Mouse (Mus musculus) mesoderm, embryonic 11.5 days (tissue): Measurements from ENCODE around the gene Phyhipl.
A peak's percentile ranks its signal among the peaks of the same experiment; 100 is the strongest.

Experiments
- DNase-seq: peaks from one replicate; pipeline ENCODE4 v3.0.0-alpha.2; 2012; ENCODE audit warnings: low read depth, low spot score

Gene Phyhipl

DNA sequence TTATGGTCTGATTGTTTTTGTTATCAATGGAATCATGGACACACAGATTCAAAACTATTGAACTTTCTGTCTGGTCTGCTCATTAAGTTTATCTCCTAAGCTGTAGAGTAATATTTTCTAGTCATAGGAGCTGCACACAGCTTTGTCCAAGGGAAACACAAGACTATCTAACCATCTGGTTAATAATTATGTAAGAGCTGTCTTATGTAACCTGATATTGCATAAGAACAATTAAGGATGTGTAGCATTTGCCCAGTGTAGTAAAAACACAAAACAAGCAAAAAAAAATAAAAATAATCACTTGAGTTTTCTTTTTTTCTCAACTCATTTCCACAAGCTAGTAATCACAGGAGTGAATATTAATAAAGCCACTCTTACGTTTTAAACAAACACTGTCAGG, 20.5 kb downstream of the Phyhipl start:
- DNase-seq, result no peak

DNA sequence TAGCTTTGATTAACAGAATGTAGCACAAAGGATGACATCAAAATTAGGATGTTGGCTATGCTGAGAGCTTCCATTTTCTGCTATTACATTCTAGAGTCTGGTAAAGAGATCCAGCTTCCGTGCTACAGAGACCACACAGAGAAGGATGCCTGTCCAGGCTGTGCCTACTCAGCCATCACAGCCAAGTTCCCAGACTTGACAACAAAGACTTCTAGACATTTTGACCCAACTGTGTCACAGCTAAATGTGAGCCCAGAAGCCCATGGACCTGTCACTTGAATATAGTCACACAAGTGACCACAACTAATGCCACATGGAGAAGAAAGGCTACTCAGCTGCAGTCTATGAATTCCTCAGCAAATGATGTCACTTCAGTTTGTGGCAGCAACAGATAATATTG, 24.6 kb downstream of the Phyhipl start:
- DNase-seq, result no peak

DNA sequence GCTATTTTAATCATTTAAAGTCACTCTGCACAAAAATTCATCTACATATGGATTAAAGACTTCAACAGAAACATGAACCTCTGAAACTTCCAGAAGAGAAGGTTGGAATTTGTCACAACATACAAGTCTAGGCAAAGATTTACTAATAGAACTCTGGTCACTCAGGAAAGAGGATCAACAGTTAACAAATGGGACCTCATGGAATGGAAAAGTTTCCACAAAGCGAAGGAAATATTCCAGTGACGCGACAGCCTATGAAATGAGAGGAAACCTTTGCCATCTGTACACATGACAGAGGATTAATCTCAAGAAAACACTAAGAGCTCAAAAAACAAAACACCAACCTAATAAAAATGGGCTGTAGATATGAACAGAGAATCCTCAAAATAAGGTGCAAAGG, 32.3 kb downstream of the Phyhipl start:
- no peak for DNase-seq

DNA sequence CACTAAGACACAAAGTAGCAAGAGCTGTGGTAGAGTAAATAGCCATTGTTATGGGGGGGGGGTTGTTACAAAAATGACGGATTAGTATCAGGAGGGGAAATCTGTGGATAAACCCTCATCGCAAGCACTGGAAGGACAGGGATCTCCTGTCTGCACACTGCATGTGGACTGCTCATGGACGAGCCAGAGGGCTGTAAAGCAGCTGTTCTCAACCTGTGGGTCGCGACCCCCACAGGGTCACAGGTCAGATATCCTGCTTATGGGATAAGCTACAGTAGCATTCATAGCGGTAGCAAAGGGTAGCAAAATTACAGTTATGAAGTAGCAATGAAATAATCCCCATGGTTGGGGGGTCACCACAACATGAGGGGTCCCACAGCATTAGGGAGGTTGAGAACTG, 39.4 kb downstream of the Phyhipl start:
- DNase-seq, result no peak

DNA sequence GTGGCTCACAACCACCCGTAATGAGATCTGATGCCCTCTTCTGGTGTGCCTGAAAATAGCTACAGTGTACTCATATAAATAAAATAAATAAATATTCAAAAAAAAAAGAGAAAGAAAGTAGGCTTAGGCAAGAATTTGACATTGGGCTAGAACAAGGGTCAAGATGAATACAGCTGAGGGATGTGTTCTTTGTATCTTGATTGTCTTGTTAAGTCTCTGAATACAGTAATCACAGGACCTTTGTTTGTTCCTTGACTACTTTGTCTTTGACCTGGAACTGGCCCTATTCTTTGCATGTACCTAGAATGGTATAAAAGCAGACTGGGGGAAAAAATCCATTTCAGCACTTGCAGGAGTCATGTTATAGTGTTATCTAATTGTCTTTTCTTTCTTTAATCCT, 44.1 kb downstream of the Phyhipl start:
- no peak for DNase-seq

DNA sequence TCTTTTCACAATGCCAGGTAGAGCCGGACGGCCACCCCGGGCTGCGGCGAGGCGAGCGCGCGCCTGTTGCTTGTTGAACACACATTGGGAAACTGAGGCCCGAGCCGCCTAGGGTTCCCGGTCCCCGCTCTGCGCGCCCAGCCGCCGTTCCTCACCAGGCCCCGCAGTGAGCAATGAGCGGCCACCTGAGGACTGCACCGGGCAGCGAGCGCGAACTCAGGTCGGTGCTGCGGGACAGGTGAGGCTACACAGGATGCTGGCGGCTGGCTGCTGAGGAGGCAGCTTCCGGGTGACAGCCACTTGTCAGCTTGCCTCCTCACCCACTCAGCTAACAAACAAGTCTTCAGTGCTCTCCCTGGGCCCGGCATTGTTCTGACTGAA, 55.9 kb downstream of the Phyhipl start:
- DNase-seq, result no peak

DNA sequence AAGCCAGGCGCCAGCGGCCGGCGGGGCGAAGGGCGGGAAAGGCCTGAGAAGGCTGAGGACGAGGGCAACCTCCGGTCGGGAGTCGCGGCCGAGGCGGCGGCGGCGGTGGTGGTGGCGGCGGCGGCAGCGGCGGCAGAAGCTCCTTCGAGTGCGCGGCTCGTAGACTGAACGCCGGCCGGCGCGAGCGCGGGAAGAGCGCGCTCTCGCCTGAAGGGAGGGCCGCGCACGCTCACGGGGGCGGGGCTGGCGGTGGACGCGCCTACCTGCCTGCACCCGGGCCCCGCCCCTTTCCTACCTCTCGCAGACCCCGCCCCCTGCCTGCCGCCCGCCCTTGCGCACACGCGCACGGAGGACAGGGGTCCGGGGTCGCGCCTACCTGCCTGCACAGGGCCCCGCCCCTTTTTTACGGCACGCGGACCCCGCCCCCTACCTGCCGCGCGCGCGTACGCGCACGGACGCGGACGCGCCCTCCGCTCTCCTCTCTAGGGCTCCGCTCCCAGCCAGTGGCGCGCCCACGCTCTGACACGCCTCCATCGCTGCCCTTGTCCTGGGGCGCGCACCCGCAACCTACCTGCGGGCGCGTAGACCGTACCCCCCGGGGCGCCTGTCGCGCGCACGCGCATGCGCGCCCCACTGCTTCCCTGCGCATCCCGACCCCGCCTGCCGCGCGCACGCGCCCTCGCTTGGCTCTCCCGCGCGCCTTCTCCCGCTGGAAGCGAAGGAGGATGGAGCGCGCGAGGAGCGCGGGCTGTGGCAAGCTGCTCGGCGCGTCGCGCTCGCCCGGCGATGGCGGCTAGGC, 56.4 kb downstream of the Phyhipl start:
- peak; percentile 90 for DNase-seq

DNA sequence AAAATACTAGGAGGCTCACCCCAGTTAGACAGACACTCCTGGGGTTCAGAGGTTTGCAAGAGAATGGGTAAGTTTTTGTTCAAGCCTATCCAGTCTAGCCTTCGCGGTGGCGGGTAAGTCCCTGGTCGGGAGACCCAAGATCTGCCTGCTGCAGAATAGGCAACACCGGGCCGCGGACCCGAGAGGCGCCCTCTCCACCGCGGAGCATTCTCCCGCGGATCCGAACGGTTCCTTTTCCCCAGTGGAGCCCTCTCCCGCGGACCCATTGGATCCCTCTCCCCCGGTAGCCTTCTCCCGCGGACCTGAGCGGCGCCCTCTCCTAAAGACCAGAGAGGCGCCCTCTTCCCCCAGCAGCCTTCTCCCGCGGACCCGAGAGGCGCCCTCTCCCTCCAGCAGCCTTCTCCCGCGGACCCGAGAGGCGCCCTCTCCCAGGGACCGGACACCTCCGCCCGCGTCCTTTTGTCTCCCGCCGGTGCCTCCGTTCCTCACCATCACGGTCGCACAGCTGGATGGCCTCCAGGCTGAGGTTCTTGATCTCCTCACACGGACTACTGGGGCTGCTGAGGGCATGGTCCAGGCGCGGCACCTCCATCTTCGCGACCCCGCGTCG, 57.1 kb downstream of the Phyhipl start:
- no peak for DNase-seq

DNA sequence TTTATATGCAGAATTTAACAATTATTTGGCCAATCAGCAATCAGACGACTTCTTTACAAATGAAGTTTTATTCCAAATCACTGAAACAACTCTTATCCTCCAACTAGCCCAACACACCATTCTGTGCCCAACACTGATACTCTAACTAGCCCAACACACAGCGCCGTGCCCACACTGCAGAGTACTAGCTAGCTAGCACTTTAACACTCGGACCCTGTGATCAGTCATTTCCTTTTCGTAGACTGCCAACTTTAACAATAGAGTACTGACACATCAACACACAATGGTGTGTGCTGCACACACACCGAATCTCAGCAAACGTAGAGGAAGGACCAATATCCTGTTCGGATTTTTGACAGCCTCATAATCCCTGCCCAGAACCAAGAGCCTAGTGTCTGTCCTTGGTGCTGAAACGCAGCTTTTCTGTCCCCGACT, 57.7 kb downstream of the Phyhipl start:
- peak; percentile 80 for DNase-seq

DNA sequence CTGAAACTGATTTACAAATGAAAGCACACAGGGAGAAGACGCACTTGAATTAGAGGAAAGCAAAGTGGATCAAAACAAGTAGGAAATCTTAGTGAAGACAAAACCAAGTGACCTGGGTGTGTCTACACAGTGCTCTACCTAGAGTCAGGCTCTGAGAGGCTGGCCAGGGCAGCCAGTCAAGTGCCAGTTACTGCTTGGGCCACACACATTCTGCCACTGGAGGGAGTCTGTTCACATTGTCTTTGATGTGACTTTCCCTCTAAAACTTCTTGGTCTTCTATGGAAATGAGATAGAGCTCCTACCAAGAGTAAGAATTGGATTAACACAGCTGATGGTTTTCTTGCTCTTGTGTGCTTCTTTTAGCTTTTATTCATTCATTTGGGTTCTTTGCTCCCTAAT, 61.8 kb downstream of the Phyhipl start:
- DNase-seq, result peak; percentile 22

DNA sequence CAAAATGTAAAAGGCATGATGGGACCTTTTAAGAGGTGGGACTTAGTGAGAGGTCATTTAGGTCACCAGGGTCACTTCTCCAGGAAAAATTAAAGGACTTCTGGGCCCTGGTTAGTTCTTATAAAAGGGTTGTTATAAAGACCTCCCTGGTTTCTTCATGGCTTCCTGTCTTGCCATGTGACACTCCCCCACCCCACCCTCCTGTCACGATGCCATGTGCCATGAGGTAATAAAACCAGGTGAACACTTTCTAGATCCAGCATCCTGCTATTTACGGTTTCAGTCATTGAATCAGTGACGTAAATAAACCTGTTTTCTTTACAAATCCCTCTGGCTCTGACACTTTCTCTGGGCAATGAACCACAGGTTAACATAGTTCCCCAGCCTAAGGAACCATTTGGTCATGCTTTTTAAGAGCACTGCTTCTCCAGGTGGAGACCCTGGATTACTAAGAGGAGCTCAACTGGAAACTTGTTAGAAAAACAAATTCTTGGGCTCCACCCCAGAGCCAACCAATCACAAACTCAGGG, 68.8 kb downstream of the Phyhipl start:
- no peak for DNase-seq

DNA sequence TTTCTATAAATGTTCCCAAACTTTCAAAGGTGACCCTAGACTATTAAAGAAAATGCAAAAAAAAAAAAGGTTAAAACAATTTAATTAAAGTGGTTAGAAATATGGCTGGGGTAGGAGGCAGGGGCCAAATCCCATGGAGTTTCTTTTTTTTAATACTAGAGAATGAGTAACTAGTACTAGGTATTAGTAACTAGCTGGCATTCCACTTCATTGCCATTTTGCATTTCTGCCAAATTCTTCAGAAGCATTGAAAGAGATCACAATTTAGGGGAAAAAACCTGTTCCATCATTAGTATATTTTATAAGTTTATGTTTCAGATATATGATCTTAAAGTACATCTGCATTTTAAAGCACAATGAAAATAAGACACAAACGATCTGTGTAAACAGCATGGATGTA, 71.6 kb downstream of the Phyhipl start:
- DNase-seq, result no peak

DNA sequence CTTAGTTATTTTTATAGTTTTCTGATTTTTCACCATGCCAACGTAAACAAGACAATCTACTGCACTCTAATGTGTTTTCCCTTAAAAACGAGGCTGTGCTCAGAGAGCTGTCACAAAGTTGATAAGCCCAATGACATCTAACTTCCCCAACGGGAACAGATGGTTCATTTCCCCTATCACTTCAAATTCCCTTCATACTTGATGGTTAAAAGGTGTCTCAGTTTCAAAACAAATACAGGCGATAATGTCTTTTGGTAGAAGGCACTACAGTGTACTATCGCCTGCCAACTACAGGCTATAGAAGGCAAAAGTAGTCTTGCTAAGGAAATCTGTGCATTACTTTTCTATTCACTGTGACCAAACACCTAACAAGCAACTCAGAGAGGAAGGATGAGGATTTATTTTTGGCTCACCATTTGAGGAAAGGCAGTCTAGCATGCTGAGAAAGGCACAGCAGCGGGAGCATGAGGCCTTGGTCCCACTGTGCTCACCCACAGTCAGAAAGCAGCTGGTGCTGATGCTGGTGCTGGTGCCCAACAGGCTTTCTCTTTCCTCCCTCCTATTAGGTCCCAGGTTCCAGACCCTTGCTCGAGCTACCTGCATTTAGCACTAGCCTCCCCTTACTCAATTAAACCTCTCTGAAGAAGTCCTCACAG, 74.1 kb downstream of the Phyhipl start:
- no peak for DNase-seq

DNA sequence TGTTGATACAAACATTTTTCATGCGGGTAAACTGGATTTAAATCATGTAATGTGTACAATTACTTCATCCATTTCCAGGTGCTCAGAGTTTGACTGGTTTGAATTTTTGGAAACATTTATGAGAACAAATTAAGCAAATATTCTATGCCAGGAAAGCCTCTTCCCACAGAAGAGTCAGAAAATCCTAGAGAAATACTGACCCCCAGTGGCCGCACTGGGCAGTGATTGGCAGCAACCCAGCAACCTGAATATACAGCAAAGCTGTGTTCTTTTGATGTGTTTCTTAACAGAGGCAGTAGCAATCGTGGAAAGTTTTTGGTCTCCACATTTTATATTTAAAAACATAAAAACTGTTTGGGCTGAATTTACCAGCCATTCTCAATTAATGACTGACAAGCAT, 92.1 kb downstream of the Phyhipl start:
- peak; percentile 63 for DNase-seq

DNA sequence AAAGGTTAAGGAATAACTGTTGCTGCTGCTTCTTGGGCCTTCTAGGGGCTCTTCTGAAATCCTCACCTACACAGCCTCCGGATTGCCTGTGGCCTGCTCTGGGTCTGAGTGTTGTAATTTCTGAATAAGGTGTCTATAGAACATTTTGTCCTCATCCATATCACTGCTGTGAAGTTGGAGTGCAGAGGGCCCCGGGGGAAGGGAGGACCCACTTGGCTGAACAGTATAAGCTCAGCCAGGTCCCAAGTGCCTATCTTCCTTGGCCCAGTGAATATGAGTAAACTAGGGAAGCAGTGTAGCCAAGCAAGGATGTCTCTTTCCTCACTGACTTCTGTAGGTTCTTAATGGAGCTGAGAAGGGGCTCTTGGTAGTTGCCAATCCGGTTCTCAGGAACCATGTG, 103.2 kb downstream of the Phyhipl start:
- DNase-seq, result no peak

DNA sequence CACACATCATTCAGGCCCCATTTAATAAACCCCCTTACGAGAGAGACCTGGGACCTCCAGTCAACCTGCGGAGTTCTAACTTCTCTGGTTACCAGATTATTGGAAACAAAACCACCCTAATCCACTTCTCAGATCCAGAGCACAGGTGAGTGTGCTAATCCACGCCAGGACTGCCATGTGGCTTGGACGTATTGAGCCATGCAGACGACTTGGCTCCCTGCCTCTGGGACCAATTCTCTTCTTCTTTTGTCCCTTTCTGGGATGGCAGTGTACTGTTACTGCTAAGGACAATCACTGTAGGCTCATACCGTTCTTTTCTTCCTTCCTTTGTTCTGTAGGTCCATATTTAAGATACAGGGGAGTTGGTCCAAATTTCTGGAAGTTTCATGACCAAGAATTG, 112.9 kb downstream of the Phyhipl start:
- DNase-seq, result no peak

DNA sequence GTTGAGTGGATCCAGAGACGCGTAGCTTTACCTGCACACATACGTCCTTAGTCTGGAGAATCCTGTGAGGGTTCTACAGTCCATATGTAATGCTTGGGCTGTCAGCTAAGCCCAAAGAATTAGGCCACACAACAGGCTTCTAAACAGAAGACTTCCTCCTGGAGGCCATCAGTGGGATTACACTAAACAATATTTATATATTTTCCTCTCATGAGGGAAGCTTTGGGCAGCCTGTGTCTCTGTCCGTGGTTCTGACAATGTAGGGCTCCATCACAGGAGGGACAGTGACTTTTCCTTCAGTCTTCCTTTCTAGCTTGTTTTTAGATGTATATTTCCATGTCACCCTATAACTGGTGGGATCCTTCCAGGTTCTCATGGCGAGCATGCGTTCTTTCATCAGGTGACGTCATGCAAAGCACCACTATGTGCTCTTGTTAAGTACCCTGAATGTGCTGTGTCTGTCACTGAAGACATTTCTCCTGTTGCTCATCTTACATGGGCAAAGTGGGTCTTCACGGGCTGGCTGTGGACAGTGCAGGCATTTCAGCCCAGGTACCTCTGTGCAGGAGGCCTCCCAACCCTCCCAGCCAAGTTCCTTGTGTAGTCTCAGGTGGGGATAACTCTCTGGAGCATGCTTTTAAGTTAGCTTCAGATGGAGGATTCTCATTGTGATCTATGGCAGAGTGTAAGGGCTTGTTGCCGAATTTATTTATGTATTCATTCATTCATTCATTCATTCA, 115.1 kb downstream of the Phyhipl start:
- DNase-seq, result peak; percentile 69

DNA sequence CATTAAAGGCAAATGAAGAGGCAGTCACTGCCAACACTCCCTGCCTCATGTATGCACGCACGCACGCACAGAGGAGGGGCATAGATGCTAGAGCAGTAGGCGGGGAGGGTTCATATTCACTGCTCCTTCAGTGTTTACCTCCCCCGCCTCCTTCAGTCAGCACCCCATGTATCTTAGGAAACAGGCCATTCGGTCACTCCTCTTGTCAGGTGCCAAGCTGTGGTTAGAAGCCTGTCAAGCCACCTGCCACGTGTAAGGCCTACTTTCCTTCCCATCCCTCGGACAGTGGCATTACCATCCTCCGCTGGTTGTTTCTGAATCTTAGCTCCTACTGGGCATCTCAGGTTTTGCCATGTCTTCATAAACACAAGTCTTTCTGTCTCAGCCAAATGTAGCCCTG, 116.5 kb downstream of the Phyhipl start:
- DNase-seq, result no peak

DNA sequence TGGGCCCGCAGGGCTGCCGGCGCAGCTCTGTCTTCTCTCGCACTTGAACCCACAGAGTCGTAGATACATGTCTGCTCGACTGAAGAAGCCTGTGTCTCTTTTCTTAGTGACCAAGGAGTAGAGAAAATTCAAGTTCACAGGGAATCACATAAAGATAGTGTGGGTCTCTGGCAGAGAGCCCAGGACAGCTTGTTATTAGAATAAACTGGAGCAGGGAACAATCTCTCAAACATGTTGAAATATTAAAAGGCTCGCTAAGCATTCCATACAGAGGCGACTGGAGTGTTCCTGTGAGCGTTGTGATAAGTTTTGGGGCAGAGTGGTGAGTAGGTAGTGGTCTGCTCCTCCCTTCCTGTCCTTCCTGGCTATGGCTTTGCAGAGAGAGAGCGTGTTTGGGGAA, 118.1 kb downstream of the Phyhipl start:
- DNase-seq, result no peak

DNA sequence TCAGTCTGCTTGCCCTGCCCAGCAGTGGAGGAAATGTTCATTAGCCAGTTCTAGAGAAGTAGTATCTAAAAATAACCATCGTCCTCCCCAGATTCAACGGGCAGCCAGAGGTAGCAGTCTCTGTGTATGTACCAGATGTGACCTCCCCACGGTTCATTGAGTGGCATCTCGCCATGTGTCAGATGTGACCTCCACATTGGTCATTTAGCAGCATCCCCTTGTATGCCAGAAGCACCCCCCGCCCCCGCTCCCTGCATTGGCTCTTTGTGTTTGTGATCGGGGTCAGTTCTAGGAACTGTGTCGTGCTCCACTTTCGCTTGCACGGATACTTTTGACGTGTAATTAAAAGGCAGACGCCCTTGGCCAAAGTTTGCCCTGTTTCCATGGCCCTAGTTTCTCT, 120.4 kb downstream of the Phyhipl start:
- DNase-seq, result peak; percentile 31

DNA sequence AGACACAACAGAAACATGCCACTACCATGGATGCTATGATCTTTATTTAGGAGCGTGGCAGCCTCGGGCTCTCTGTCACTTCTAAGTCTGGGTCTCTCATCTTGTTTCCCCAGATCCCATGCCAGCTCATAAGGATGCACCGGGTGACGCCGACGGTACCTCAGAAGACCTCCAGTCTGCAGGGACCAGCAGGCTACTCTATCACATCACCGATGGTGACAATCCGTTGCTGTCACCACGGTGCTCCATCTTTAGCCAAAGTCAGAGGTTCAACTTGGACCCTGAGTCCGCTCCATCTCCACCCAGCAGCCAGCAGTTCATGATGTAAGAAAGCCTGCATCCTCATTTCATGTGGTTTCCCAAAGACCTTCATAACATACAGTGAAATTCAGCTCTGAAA, 121.2 kb downstream of the Phyhipl start:
- no peak for DNase-seq

DNA sequence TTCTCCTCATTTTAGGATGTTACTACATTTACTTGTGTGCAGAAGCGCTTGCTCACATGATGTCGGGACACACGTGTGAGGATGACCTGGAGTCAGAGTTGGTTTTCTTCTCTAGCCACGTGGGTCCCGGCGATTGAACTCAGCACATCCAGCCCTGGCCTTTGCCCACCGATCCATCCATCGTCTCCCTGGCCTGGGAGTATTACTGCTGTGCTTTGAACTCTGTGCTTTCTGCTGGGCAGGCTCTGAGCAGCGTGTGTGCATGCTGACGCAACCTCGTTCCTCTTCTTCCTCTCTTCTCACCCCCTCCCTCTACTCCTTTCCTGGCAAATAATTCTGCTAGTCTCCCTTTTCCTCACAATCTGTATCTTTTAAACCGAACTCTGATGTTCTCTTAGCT, 121.8 kb downstream of the Phyhipl start:
- no peak for DNase-seq
